Mouse (Mus musculus) forebrain, embryonic 15.5 days (tissue): ENCODE measurements at regions not wholly inside any gene's neighbourhood (a gene's known extent, or its start where the extent isn't known, plus 50 kb on each side); places are given as distances from the start of the nearest gene placed in this dataset.

ENCODE experiments used
- ATAC-seq: fragments of 200-750 bp; cut with Nextera tagmentation; replicated peaks from 2 replicates; pipeline ENCODE4 v1.8.0; 2017; ENCODE audit warnings: mild to moderate bottlenecking, moderate TSS enrichment, moderate library complexity
- H3K27ac ChIP-seq: fragments of 300-500 bp; sonication (generic); replicated peaks from 2 replicates; pipeline ENCODE4 v1.5.1; 2015; ENCODE audit warnings: mild to moderate bottlenecking, inconsistent platforms
- H3K27me3 ChIP-seq: fragments of 300-500 bp; sonication (generic); 2 replicates; pipeline ENCODE4 v1.6.1; 2015; ENCODE audit warnings: inconsistent platforms
- H3K36me3 ChIP-seq: fragments of 300-500 bp; sonication (generic); 2 replicates; pipeline ENCODE4 v1.6.1; 2015; ENCODE audit warnings: mild to moderate bottlenecking, inconsistent platforms
- H3K4me1 ChIP-seq: fragments of 300-500 bp; sonication (generic); 2 replicates; pipeline ENCODE4 v1.6.1; 2015; ENCODE audit warnings: inconsistent platforms
- H3K4me2 ChIP-seq: fragments of 300-500 bp; sonication (generic); replicated peaks from 2 replicates; pipeline ENCODE4 v1.6.1; 2015; ENCODE audit warnings: mild to moderate bottlenecking, inconsistent platforms
- H3K4me3 ChIP-seq: fragments of 300-500 bp; sonication (generic); 2 replicates; pipeline ENCODE4 v1.5.1; 2015; ENCODE audit warnings: mild to moderate bottlenecking, inconsistent platforms
- H3K9ac ChIP-seq: fragments of 300-500 bp; sonication (generic); replicated peaks from 2 replicates; pipeline ENCODE4 v1.6.1; 2015; ENCODE audit warnings: mild to moderate bottlenecking, inconsistent platforms
- H3K9me3 ChIP-seq: fragments of 300-500 bp; sonication (generic); 2 replicates; pipeline ENCODE4 v1.6.1; 2016; ENCODE audit warnings: inconsistent platforms
- WGBS: fragments of 180-500 bp; shearing (Covaris S2); methylation state at CpG from one replicate; pipeline ENCODE4 v1.1.7; 2015; ENCODE audit warnings: mixed read lengths; 5-methylcytosine and 5-hydroxymethylcytosine counted together

DNA sequence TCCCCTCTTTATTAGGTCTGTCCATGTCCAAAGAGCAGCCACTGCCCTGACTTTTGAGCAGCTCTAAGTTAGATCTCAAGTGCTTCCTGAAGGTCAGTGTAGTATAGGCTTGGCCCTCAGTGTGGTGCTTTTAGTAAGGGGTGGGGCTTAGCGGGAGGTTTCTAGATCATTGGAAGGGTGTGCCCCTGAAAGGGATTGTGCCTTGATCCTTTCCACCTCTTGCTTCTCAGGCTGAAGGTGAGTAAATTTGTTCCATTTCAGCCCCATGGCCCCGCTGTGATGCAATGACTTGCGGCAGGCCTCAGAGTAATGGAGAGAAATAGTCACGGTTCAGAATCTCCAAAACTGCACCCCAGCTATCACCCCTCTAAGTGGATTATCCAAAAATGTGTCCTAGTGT is 84.5 kb upstream of the Klf14 start:
- Histone ChIP-seq H3K27ac (no peak overlapping the region), H3K4me2 (no peak overlapping the region), H3K9ac (no peak overlapping the region), H3K9me3 (no peaks in the 10 kb centered on the region), H3K4me3 (no peak overlapping the region), H3K36me3 (no peaks in the 10 kb centered on the region), H3K4me1 (no peaks in the 10 kb centered on the region), H3K27me3 (no peaks in the 10 kb centered on the region)
- no peak for ATAC-seq
- 94% methylated on average over 4 of the region's 4 CpGs for WGBS

DNA sequence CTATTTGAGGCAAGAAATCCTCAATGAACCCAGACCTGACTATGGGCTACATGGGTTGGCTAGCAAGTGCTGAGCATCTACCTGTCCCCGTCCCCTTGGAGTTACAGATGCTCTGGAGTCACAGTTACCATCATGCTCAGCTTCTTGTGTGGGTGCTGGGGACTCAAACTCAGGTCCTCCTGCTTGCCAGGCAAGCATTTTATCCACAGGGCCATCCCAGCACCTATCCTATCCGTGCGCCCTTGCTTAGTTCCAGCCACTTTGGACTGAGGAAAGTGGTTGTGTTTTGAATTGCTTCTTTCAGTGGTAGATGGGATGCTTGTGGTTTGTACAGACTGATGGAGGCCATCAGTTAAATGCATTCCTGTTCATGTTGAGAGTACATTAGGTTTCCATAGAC is 85.0 kb upstream of the Klf14 start:
- Histone ChIP-seq H3K9ac (no peak overlapping the region), H3K27me3 (no peaks in the 10 kb centered on the region), H3K36me3 (no peaks in the 10 kb centered on the region), H3K4me3 (no peak overlapping the region), H3K4me1 (no peaks in the 10 kb centered on the region), H3K9me3 (no peaks in the 10 kb centered on the region), H3K27ac (no peak overlapping the region), H3K4me2 (no peak overlapping the region)
- ATAC-seq: no peak
- 88% methylated on average over 3 of the region's 3 CpGs for WGBS

DNA sequence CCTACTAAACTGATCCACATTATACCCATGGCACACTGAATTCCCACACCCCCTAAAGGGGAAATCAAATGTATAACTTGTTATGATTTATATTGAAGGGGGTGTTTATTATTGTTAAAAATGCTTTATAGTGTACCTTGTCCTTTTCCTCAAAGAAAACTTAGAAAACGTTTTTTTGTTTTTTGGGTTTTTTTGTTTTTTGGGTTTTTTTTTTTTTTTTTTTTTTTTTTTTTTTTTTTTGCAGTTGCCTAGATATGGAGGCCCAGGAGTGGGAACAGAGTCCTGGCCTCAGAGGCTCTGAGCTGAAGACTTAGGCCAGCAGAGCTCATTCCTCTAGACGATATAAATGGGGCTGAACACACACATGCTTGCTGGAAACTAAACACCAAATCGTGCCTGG is 87.3 kb upstream of the Klf14 start:
- ATAC-seq: no peak
- WGBS: 82% methylated on average over 3 of the region's 3 CpGs

DNA sequence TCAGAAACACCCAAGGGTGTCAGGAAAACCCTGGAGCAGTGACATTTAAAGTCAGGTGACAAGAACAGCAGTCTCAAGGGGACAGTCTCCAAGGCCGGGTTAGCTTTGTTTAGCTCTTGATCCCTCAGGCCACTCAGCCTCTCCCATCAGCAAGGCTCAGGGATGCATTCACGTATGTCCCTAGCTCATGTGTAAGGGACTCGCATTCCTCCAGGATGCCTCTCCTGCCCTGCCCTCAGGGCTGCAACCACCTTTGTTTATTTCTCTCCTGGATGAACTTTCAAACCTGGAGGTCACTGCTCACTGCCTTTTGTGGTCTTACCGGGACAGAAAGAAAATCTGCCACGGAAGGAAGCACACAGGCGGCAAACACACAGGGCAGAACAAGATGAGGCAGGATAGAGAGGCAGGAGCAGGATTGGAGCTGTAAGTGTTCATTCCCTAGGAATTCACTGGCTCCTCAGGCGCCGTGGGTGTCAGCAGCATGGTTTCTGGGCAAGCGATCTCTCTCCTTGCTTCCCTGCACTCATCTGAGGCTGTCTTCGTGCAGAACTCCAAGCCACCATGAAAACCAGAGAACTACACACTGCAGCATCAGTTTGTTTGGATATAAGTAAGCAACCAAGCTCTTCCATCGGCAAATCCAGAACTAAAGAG is 90.2 kb upstream of the Klf14 start:
- H3K4me3 ChIP-seq: no peak overlapping the region
- WGBS: 69% methylated on average over 11 of the region's 11 CpGs
- H3K4me2 ChIP-seq: no peak overlapping the region
- no peaks in the 10 kb centered on the region for H3K36me3 ChIP-seq
- H3K9me3 ChIP-seq: no peaks in the 10 kb centered on the region
- H3K27me3 ChIP-seq: no peaks in the 10 kb centered on the region
- ATAC-seq: no peak
- H3K9ac ChIP-seq: no peak overlapping the region
- H3K4me1 ChIP-seq: no peaks in the 10 kb centered on the region
- H3K27ac ChIP-seq: no peak overlapping the region

More for the DNA sequence above, 87.3 kb upstream of the Klf14 start:
- Histone ChIP-seq H3K4me1 (no peaks in the 10 kb centered on the region), H3K4me3 (no peak overlapping the region), H3K27me3 (no peaks in the 10 kb centered on the region), H3K4me2 (no peak overlapping the region), H3K9ac (no peak overlapping the region), H3K36me3 (no peaks in the 10 kb centered on the region), H3K27ac (no peak overlapping the region), H3K9me3 (no peaks in the 10 kb centered on the region)

DNA sequence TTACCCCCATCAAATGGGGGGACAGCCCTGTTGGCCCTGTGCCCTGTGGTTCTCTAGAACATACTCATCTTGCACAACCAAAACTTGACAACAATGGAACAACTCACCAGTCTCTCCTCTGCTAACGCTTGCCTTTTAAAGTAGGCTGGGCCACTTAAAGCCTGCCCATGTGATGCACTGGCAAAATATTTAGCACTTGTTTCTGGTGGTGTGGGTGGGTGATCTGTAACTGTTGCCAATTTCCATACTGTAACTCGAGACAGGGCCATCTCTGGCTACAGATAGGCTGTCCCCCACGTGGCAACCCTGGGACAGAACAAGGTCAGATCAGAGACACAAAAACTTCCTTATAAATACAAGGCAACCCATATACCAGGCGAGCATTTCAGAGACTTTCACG is 92.0 kb upstream of the Klf14 start:
- no peak overlapping the region for H3K4me3 ChIP-seq
- H3K36me3 ChIP-seq: no peaks in the 10 kb centered on the region
- WGBS: 61% methylated on average over 5 of the region's 5 CpGs
- no peak overlapping the region for H3K9ac ChIP-seq
- H3K27me3 ChIP-seq: no peaks in the 10 kb centered on the region
- H3K9me3 ChIP-seq: no peaks in the 10 kb centered on the region
- H3K4me2 ChIP-seq: no peak overlapping the region
- H3K4me1 ChIP-seq: no peaks in the 10 kb centered on the region
- no peak overlapping the region for H3K27ac ChIP-seq
- no peak for ATAC-seq

DNA sequence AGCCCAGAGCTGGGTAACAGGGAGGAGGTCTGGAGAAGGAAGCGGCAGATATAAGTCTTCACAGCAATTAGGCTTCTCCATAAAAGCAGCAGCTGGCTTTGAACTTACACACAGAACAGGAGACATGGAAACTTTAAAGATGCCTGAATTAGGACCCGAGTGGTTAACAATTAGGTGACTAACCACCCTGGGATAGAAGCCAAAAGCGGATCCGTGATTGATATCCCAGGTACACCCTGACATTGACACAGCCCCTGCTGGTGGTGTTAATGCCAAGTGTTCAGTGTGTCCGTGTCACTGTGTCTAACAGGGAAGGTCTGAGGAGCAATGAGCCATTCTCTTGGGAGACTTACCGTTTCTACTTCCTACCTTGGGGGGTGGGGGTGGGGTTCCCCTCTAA is 92.9 kb upstream of the Klf14 start:
- H3K36me3 ChIP-seq: no peaks in the 10 kb centered on the region
- H3K27ac ChIP-seq: no peak overlapping the region
- no peaks in the 10 kb centered on the region for H3K27me3 ChIP-seq
- H3K4me1 ChIP-seq: no peaks in the 10 kb centered on the region
- no peak overlapping the region for H3K4me2 ChIP-seq
- no peak for ATAC-seq
- H3K9ac ChIP-seq: no peak overlapping the region
- H3K9me3 ChIP-seq: no peaks in the 10 kb centered on the region
- 62% methylated on average over 6 of the region's 6 CpGs for WGBS
- no peak overlapping the region for H3K4me3 ChIP-seq

DNA sequence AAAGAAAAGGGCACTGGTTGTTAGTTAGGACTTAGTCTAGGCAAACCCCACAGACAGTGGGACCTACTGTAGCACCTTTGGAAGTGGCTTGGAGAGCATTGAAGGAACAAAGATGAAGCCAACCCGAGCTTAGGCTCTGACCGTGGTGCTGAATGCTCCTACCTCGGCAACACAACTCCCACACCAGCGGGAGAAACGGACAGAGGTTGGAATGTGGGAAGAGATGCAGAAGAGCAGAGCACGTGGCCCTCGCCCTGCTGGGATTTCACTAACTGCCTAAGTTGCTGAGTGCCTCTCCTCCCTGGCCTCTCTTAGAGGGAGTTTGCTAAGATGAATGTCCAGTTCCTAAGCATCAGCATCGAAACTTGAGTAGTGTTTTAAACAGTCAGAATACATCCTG is 94.1 kb upstream of the Klf14 start:
- WGBS: 19% methylated on average over 8 of the region's 8 CpGs

DNA sequence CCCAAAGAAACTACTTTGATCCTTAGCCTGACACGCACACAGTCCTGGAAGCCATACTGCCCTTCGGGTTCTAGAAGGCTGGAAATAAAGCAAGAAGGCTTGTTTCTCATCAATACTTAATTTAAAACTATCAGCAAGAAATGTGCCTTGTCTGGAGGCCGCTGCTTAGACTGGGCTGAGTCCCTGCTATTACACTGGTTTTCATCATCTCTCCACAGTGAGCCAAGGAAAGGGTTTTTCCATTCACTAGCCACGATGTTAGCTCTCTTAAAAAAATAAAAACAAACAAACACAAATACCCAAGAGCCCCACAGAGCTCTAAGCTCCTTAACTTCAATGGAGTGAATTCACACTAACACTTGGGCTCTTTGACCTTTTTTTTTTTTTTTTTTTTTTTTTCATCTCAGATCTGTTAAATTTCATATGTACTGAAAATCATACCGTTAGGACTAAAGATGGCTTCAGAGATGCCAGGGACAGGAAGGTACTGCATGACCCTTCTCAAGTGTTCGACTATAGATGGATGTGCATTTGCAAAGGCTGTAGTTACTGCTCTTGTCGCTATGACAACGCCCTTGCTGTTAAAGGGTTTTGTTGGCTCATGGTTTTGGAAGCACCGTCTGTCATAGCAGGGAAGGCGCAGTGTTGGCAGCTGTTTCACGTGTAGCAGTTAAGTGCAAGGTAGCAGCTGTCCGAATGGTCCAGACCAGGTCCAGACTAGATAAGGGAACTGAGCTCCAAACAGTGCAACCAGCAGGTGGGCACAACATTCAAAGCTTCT is 98.1 kb upstream of the Klf14 start:
- no peak overlapping the region for H3K4me3 ChIP-seq
- WGBS: 63% methylated on average over 12 of the region's 12 CpGs
- no peak overlapping the region for H3K4me2 ChIP-seq
- H3K9me3 ChIP-seq: no peaks in the 10 kb centered on the region
- no peak overlapping the region for H3K27ac ChIP-seq
- ATAC-seq: no peak; the same call in 1 of the 2 replicates
- H3K4me1 ChIP-seq: peaks cover 6% of the 10 kb centered on the region
- H3K27me3 ChIP-seq: no peaks in the 10 kb centered on the region
- H3K36me3 ChIP-seq: no peaks in the 10 kb centered on the region
- no peak overlapping the region for H3K9ac ChIP-seq

More for the DNA sequence above, 94.1 kb upstream of the Klf14 start:
- Histone ChIP-seq H3K4me3 (no peak overlapping the region), H3K27ac (no peak overlapping the region), H3K4me2 (no peak overlapping the region), H3K4me1 (peaks cover 6% of the 10 kb centered on the region), H3K9me3 (no peaks in the 10 kb centered on the region), H3K9ac (no peak overlapping the region), H3K27me3 (no peaks in the 10 kb centered on the region), H3K36me3 (no peaks in the 10 kb centered on the region)
- no peak for ATAC-seq

DNA sequence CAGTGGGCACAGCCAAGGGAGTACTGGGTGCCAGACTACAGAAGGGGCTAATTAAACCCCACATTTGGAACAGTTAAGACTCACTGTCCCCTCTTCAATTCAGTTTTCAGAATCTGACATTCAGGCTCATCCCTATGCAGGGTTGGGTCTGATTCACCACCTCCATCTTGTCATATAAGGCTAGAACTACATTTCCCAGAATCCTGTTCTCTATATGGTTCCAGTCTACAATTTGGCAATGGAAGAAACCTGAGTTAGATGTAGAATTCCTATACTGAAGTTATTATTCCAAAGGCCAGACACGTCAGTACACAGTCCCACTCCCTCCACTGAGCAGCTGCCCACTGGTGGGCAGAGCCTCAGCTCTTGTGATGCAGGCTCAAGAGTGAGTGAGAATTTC is 99.4 kb upstream of the Klf14 start:
- 72% methylated on average over 1 of the region's 1 CpGs for WGBS
- Histone ChIP-seq H3K9me3 (no peaks in the 10 kb centered on the region), H3K4me1 (peaks cover 6% of the 10 kb centered on the region)

DNA sequence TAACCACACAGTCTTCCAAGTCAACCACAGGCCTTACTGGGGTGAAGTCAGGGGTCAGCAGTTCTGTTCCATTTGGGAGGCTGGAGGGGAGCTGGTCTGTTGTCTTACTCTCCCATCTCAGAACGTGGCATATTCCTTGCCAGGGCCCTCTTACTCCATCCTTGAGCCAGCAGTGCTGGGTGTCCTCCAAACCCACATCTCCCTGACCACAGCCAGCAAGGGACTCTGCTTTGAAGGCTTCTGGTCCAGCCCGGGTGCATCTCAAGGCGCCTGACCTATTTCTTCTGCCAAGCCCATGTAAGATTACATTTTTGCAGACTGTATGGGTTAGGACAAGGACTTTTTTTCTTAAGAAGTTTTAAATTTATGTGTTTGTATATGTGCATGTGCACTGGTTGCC is 100.1 kb upstream of the Klf14 start:
- Histone ChIP-seq H3K27ac (no peak overlapping the region), H3K9ac (no peak overlapping the region), H3K27me3 (no peaks in the 10 kb centered on the region), H3K4me2 (no peak overlapping the region), H3K9me3 (no peaks in the 10 kb centered on the region), H3K36me3 (no peaks in the 10 kb centered on the region), H3K4me1 (peaks cover 6% of the 10 kb centered on the region), H3K4me3 (no peak overlapping the region)
- no peak for ATAC-seq
- 85% methylated on average over 3 of the region's 3 CpGs for WGBS

More for the DNA sequence above, 99.4 kb upstream of the Klf14 start:
- Histone ChIP-seq H3K9ac (no peak overlapping the region), H3K27me3 (no peaks in the 10 kb centered on the region), H3K36me3 (no peaks in the 10 kb centered on the region), H3K27ac (no peak overlapping the region), H3K4me2 (no peak overlapping the region), H3K4me3 (no peak overlapping the region)
- no peak; the same call in 1 of the 2 replicates for ATAC-seq

DNA sequence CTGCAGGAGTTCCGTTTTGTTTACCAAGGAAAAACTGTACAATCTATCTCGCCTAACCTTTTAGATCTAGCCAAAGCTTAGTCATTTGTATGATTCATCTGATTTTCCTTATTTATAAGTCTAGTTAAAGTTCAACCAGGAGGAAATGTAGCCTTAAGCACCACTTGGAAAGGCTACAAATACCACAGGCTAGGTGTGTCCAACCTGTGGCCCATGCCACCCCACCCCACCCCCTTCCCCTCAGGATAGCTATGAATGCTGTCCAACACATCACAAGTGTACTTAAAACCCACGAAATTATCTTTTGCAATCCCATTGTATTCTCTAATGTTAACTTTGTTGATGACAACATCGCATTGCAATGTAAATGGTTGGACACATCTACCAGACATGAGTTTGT is 102.9 kb upstream of the Klf14 start:
- no peak overlapping the region for H3K4me3 ChIP-seq
- no peak overlapping the region for H3K27ac ChIP-seq
- no peak overlapping the region for H3K9ac ChIP-seq
- H3K4me2 ChIP-seq: no peak overlapping the region
- no peaks in the 10 kb centered on the region for H3K27me3 ChIP-seq
- peaks cover 6% of the 10 kb centered on the region for H3K4me1 ChIP-seq
- H3K9me3 ChIP-seq: no peaks in the 10 kb centered on the region
- WGBS: 96% methylated on average over 4 of the region's 4 CpGs
- H3K36me3 ChIP-seq: no peaks in the 10 kb centered on the region
- no peak for ATAC-seq

DNA sequence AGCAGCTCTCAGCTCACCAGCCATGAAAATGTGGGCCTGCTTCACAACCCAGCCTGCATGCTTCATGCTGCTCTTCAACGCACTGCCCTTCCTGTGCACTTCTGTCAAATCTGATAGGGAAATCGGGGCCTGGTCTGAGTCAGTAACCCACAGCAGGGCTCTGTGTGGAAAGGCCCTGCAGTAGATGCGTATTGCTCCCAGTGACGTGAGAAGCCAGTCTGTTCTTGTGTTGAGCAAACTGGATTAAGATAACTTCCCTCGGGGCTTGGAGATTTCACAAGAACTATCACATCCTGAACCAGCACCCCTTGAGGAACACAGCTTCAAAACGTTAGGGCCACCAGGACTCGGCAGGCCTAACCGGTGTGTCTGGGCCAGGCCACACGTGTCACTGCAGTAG is 106.5 kb upstream of the Klf14 start:
- Histone ChIP-seq H3K9me3 (no peaks in the 10 kb centered on the region), H3K36me3 (no peaks in the 10 kb centered on the region), H3K9ac (no peak overlapping the region), H3K27me3 (no peaks in the 10 kb centered on the region), H3K4me2 (no peak overlapping the region), H3K4me3 (no peak overlapping the region), H3K27ac (no peak overlapping the region), H3K4me1 (no peaks in the 10 kb centered on the region)
- ATAC-seq: no peak
- 88% methylated on average over 9 of the region's 9 CpGs for WGBS

DNA sequence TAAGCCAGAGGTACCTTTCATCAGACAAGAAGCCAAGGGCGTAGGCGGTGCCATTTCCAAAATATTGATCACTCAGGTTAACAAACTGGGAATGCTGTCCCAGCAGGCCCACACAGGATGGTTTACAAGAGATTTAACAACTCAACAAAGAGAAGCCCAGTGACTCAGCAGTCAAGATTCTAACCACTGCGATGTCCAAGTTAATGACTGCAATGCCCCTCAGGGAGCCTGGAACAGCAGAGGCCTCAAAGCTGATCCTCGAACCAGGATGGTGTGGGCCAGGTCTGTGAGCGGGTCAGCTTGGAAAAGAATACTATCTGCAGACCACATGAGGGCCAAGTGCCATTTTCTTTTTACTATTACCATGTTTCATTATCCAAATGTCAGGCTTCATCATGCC is 108.0 kb upstream of the Klf14 start:
- 89% methylated on average over 5 of the region's 5 CpGs for WGBS
- Histone ChIP-seq H3K4me2 (no peak overlapping the region), H3K9me3 (no peaks in the 10 kb centered on the region), H3K27me3 (no peaks in the 10 kb centered on the region), H3K4me1 (no peaks in the 10 kb centered on the region), H3K36me3 (no peaks in the 10 kb centered on the region), H3K27ac (no peak overlapping the region), H3K9ac (no peak overlapping the region), H3K4me3 (no peak overlapping the region)
- ATAC-seq: no peak
